In genomic region chr11:113708629-113709213, GRCm38 (mm10) we compare ENCODE assay signal across 16 mouse cellular contexts. TPM values are rescaled to one million over a fixed set of nuclear protein-coding genes. Genes with fewer than 3 reads are reported as not detected.
A peak's percentile ranks its signal among the peaks of the same experiment; 100 is the strongest.
DNase-seq lines count a peak whose midpoint lies in the region; ATAC-seq and TF ChIP-seq lines count a peak whose summit lies in the region.
"Had no signal": no experiment of that assay in that cellular context is flagged by ENCODE, and none has a peak within 500 bp of the region (broad histone marks: within the 10 kb centered on the region; RNA-seq: fewer than 3 reads in every experiment).

No protein-coding gene starts in this region.

- H3K9me3 ChIP-seq in heart, embryonic 16.5 days (replicated peaks; ENCODE audit: control insufficient read depth, low read length): 0 out of 2 replicates have a peak, but pooled peaks cover 3% of the 10 kb centered on the region
- H3K9me3 ChIP-seq in limb, embryonic 12.5 days: no peaks in the 10 kb centered on the region
- H3K9me3 ChIP-seq: liver, embryonic 15.5 days had no signal

- H3K4me1 ChIP-seq in heart, embryonic 16.5 days (ENCODE audit: control insufficient read depth, insufficient read depth, low read length): peaks cover 3% of the 10 kb centered on the region; the same call in 1 of the 2 replicates
- peaks cover 20% of the 10 kb centered on the region for H3K4me1 ChIP-seq in testis, adult 2 months (ENCODE audit: control insufficient read depth, insufficient read depth, low read length)
- peaks cover 27% of the 10 kb centered on the region for H3K4me1 ChIP-seq in limb, embryonic 12.5 days (replicated peaks)
- H3K4me1 ChIP-seq: liver, embryonic 15.5 days had no signal

- no peak overlapping the region for H3K4me2 ChIP-seq in heart, embryonic 16.5 days (ENCODE audit: low read depth, low read length)
- H3K4me2 ChIP-seq in limb, embryonic 12.5 days: peak overlapping the region; percentile 32; the same call in 1 of the 2 replicates
- H3K4me2 ChIP-seq: liver, embryonic 15.5 days had no signal

- no peak overlapping the region for H3K27ac ChIP-seq in heart, embryonic 16.5 days (ENCODE audit: low read length)
- H3K27ac ChIP-seq in testis, adult 2 months (ENCODE audit: control insufficient read depth, insufficient read depth, low read depth, low read length): no peak overlapping the region
- no peak overlapping the region for H3K27ac ChIP-seq in limb, embryonic 12.5 days
- H3K27ac ChIP-seq: hindbrain, postnatal 0 days; liver, embryonic 15.5 days had no signal

- peaks cover 3% of the 10 kb centered on the region; the same call in 1 of the 2 replicates for H3K36me3 ChIP-seq in heart, embryonic 16.5 days (ENCODE audit: control insufficient read depth, insufficient read depth)
- no peaks in the 10 kb centered on the region for H3K36me3 ChIP-seq in testis, adult 2 months (ENCODE audit: control insufficient read depth, insufficient read depth, low read length)
- peaks cover 9% of the 10 kb centered on the region; the same call in 1 of the 2 replicates for H3K36me3 ChIP-seq in limb, embryonic 12.5 days
- H3K36me3 ChIP-seq: liver, embryonic 15.5 days had no signal

- no peak for DNase-seq in heart, postnatal 10 days
- no peak for DNase-seq in testis, postnatal 10 days (ENCODE audit: low spot score)
- peak; percentile 58 for DNase-seq in adipocyte (ENCODE audit: low spot score)
- no peak for DNase-seq in spleen, adult 12 weeks (ENCODE audit: low spot score)
- DNase-seq: cerebellum, postnatal 36 days; gastrocnemius, postnatal 25 days; kidney, postnatal 36 days; right cerebral cortex, adult 18-20 months had no signal

- ATAC-seq in heart, embryonic 16.5 days (replicated peaks; ENCODE audit: extremely low read depth, insufficient read depth, low FRiP score): no peak
- no peak for ATAC-seq in limb, embryonic 12.5 days (ENCODE audit: insufficient number of reproducible peaks, insufficient read depth, low FRiP score, low TSS enrichment, low read depth)

- TF ChIP-seq CTCF in testis, adult 2 months (IDR thresholded peaks at IDR 0.05; ENCODE audit: control insufficient read depth, insufficient read depth, insufficient replicate concordance, low read depth, low read length): no peak

- no peak for TF ChIP-seq POLR2A in testis, adult 2 months (IDR thresholded peaks at IDR 0.05; ENCODE audit: control insufficient read depth, low read depth, low read length)

- intact Hi-C loops in heart, postnatal 10 days (cut with DNase I): loop anchor here (10.0 kb wide), 2 partner anchors 356 to 926 kb away; partner anchors contain the start of gene Sdk2

- no peak overlapping the region; the same call in 1 of the 2 replicates for H3K9ac ChIP-seq in heart, embryonic 16.5 days (ENCODE audit: low read length)
- no peak overlapping the region for H3K9ac ChIP-seq in limb, embryonic 12.5 days (replicated peaks)
- H3K9ac ChIP-seq: liver, embryonic 15.5 days had no signal

- peak overlapping the region; percentile 11; the same call in 1 of the 2 replicates for H3K4me3 ChIP-seq in heart, embryonic 16.5 days (ENCODE audit: low read length)
- peak overlapping the region; percentile 75 for H3K4me3 ChIP-seq in testis, adult 2 months (ENCODE audit: control insufficient read depth, low read depth, low read length)
- no peak overlapping the region for H3K4me3 ChIP-seq in limb, embryonic 12.5 days (replicated peaks)
- H3K4me3 ChIP-seq: liver, embryonic 15.5 days; myocyte had no signal

- 63% methylated on average over 19 of the region's 19 CpGs for WGBS in heart, embryonic 16.5 days
- WGBS in limb, embryonic 12.5 days: 48% methylated on average over 19 of the region's 19 CpGs

- H3K27me3 ChIP-seq in heart, embryonic 16.5 days (ENCODE audit: control insufficient read depth, insufficient read depth, low read length): no peaks in the 10 kb centered on the region
- no peaks in the 10 kb centered on the region for H3K27me3 ChIP-seq in testis, adult 2 months (ENCODE audit: control insufficient read depth, insufficient read depth, low read length)
- H3K27me3 ChIP-seq in limb, embryonic 12.5 days: peaks cover 16% of the 10 kb centered on the region
- H3K27me3 ChIP-seq: CH12.LX had no signal

RNA-seq across cellular contexts. Expression of gene Cpsf4l, which starts 1.1 kb away (rescaled TPM):
- polyA plus RNA-seq in heart, embryonic 16.5 days (2015; fragmentation: Nextera tagmentation; extraction: Ambion mirVana): 4.6 and 13.3 TPM in 2 replicates
- not detected for total RNA-seq in heart, postnatal 10 days (2021)
- polyA plus RNA-seq in testis, adult 2 months (2012; rRNA removed): 74.1 and 80.7 TPM in 2 replicates
- 0.60 and 0.75 TPM in 2 replicates for polyA plus RNA-seq in limb, embryonic 12.5 days (2016; fragmentation: Nextera tagmentation; extraction: Ambion mirVana)
- total RNA-seq: gastrocnemius, postnatal 25 days; hindbrain, postnatal 0 days; megakaryocyte progenitor cell, adult 5-6 weeks had no signal
- polyA plus RNA-seq: liver, embryonic 15.5 days had no signal

RNA-seq across cellular contexts. Expression of gene D11Wsu47e, which starts 24.5 kb away (rescaled TPM):
- 14.8 and 16.8 TPM in 2 replicates for polyA plus RNA-seq in heart, embryonic 16.5 days (2015; fragmentation: Nextera tagmentation; extraction: Ambion mirVana)
- total RNA-seq in heart, postnatal 10 days (2021): 1 to 10 TPM; 7.1 to 8.4 TPM
- 226 and 236 TPM in 2 replicates for polyA plus RNA-seq in testis, adult 2 months (2012; rRNA removed)
- polyA plus RNA-seq in limb, embryonic 12.5 days (2016; fragmentation: Nextera tagmentation; extraction: Ambion mirVana): 23.7 and 25.8 TPM in 2 replicates

RNA-seq across cellular contexts. Expression of gene Fam104a, which starts 24.8 kb away (rescaled TPM):
- 39.6 and 41.1 TPM in 2 replicates for polyA plus RNA-seq in heart, embryonic 16.5 days (2015; fragmentation: Nextera tagmentation; extraction: Ambion mirVana)
- 10 to 100 TPM; 21.1 TPM for total RNA-seq in heart, postnatal 10 days (2021)
- 143 and 168 TPM in 2 replicates for polyA plus RNA-seq in testis, adult 2 months (2012; rRNA removed)
- polyA plus RNA-seq in limb, embryonic 12.5 days (2016; fragmentation: Nextera tagmentation; extraction: Ambion mirVana): 51.8 and 54.1 TPM in 2 replicates

RNA-seq across cellular contexts. Expression of gene Cdc42ep4, which starts 43.0 kb away (rescaled TPM):
- 25.1 and 30.2 TPM in 2 replicates for polyA plus RNA-seq in heart, embryonic 16.5 days (2015; fragmentation: Nextera tagmentation; extraction: Ambion mirVana)
- 10 to 100 TPM; 23.6 to 33.0 TPM for total RNA-seq in heart, postnatal 10 days (2021)
- polyA plus RNA-seq in testis, adult 2 months (2012; rRNA removed): 27.4 and 29.4 TPM in 2 replicates
- 119 and 120 TPM in 2 replicates for polyA plus RNA-seq in limb, embryonic 12.5 days (2016; fragmentation: Nextera tagmentation; extraction: Ambion mirVana)

RNA-seq across cellular contexts. Expression of gene Slc39a11, which starts 58.8 kb away (rescaled TPM):
- polyA plus RNA-seq in heart, embryonic 16.5 days (2015; fragmentation: Nextera tagmentation; extraction: Ambion mirVana): 11.9 and 16.2 TPM in 2 replicates
- total RNA-seq in heart, postnatal 10 days (2021): 1 to 10 TPM; 6.2 to 8.1 TPM
- polyA plus RNA-seq in testis, adult 2 months (2012; rRNA removed): 8.1 and 8.9 TPM in 2 replicates
- 17.3 and 17.9 TPM in 2 replicates for polyA plus RNA-seq in limb, embryonic 12.5 days (2016; fragmentation: Nextera tagmentation; extraction: Ambion mirVana)
